Mouse (Mus musculus) hindbrain, postnatal 0 days (tissue): Measurements from ENCODE around the gene Trmt61a. TPM values are rescaled to one million over a fixed set of nuclear protein-coding genes. Genes with fewer than 3 reads are reported as not detected.

ENCODE experiments used
- ATAC-seq: fragments of 200-750 bp; cut with Nextera tagmentation; 2 replicates; pipeline ENCODE4 v1.8.0; 2017; ENCODE audit warnings: mild to moderate bottlenecking, moderate TSS enrichment, moderate library complexity
- DNase-seq: peaks from one replicate; pipeline ENCODE4 v3.0.0-alpha.2; 2015; ENCODE audit warnings: low spot score
- H3K27ac ChIP-seq: fragments of 300-500 bp; sonication (generic); 2 replicates; pipeline ENCODE4 v1.5.1; 2014; ENCODE audit warnings: mild to moderate bottlenecking
- H3K27me3 ChIP-seq: fragments of 300-500 bp; sonication (generic); 2 replicates; pipeline ENCODE4 v1.6.1; 2014; ENCODE audit warnings: low read length, mixed read lengths; ENCODE audit not compliant: insufficient read depth
- H3K36me3 ChIP-seq: fragments of 300-500 bp; sonication (generic); 2 replicates; pipeline ENCODE4 v1.6.1; 2014; ENCODE audit warnings: low read length, mixed read lengths; ENCODE audit not compliant: insufficient read depth
- H3K4me1 ChIP-seq: fragments of 300-500 bp; sonication (generic); 2 replicates; pipeline ENCODE4 v1.6.1; 2014; ENCODE audit warnings: antibody characterized with exemption, low read length, mixed read lengths; ENCODE audit not compliant: insufficient read depth
- H3K4me2 ChIP-seq: fragments of 300-500 bp; sonication (generic); 2 replicates; pipeline ENCODE4 v1.6.1; 2014; ENCODE audit warnings: low read depth, mild to moderate bottlenecking, low read length, moderate library complexity, mixed read lengths
- H3K4me3 ChIP-seq: fragments of 300-500 bp; sonication (generic); 2 replicates; pipeline ENCODE4 v1.5.1; 2014; ENCODE audit warnings: low read length
- H3K9ac ChIP-seq: fragments of 300-500 bp; sonication (generic); replicated peaks from 2 replicates; pipeline ENCODE4 v1.6.1; 2014; ENCODE audit warnings: mild to moderate bottlenecking, low read length, moderate library complexity, mixed read lengths
- H3K9me3 ChIP-seq: fragments of 300-500 bp; sonication (generic); 2 replicates; pipeline ENCODE4 v1.6.1; 2016; ENCODE audit warnings: low read length, mixed read lengths
- CTCF ChIP-seq: IDR thresholded peaks from 2 replicates; pipeline ENCODE4 v1.5.1; 2016; ENCODE audit warnings: antibody characterized with exemption, control low read depth, low read depth
- WGBS: fragments of 180-500 bp; shearing (Covaris S2); extraction: QIAGEN DNeasy Blood & Tissue Kit; methylation state at CpG from one replicate; pipeline ENCODE4 v1.1.7; 2014; 5-methylcytosine and 5-hydroxymethylcytosine counted together
- polyA plus RNA-seq: library from polyadenylated mRNA; unstranded; fragments of >200 nt; fragmentation: Nextera tagmentation; extraction: Ambion mirVana; gene quantifications from 2 replicates; pipeline ENCODE4 v1.2.1, GENCODE M21; 2015
- total RNA-seq: library from RNA; depleted of rRNA; stranded (reverse); fragments of >200 nt; gene quantifications from 2 replicates; pipeline ENCODE4 v1.2.3, GENCODE M21; 2014

The Trmt61a gene
- total and polyA plus RNA-seq, 2 experiments from 2014 or later = 9.2 to 29.7 TPM

DNA sequence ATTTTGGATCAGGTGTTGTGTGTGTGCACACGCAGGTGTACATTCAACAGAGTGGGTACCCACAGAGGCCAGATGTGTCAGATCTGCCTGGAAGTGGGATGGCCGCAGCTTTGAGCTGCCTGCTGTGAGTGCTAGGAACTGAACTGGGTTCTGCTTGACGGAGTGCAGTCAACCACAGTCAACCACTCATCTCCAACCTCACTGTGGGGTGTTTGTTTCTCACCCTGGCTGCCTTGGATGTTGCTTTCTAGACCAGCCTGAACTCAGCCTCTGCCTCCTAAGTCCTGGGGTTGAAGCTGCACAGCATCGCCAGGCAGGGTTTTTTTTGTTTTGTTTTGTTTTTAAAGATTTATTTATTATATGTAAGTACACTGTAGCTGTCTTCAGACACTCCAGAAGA is 42.3 kb downstream of the Trmt61a start:
- Histone ChIP-seq H3K4me2 (no peak overlapping the region), H3K27me3 (no peaks in the 10 kb centered on the region), H3K27ac (no peak overlapping the region), H3K36me3 (0 out of 2 replicates have a peak, but pooled peaks cover 3% of the 10 kb centered on the region), H3K4me1 (peaks cover 4% of the 10 kb centered on the region; the same call in 1 of the 2 replicates), H3K9me3 (no peaks in the 10 kb centered on the region), H3K4me3 (no peak overlapping the region), H3K9ac (no peak overlapping the region)
- DNase-seq (no peak), ATAC-seq (no peak)
- no peak for TF ChIP-seq CTCF
- WGBS = 84% methylated on average over 4 of the region's 4 CpGs

DNA sequence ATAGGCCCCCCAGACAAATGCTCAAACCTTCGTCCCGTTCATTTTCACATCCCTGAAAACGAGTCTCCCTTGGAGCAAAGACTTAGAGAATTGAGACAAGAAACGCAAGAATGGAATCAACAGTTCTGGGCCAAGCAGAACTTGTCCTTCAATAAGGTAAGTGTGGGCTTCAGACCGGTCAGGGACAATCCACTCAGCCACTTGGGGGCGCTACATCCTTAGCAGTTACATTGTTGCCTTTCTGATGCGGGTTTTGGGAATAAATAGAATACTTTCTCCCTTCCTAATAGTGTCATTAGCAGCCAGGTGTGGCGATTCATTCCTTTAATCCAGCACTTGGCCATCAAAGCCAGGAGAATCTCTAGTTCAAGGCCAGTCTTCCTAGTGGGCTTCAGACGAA is 44.7 kb downstream of the Trmt61a start:
- ATAC-seq (no peak), DNase-seq (peak; percentile 65)
- H3K27me3 ChIP-seq = no peaks in the 10 kb centered on the region
- no peak overlapping the region for H3K9ac ChIP-seq
- peaks cover 11% of the 10 kb centered on the region; the same call in 1 of the 2 replicates for H3K4me1 ChIP-seq
- no peak overlapping the region for H3K4me2 ChIP-seq
- TF ChIP-seq CTCF = peak; percentile 67
- no peak overlapping the region for H3K27ac ChIP-seq
- no peak overlapping the region for H3K4me3 ChIP-seq
- 0 out of 2 replicates have a peak, but pooled peaks cover 3% of the 10 kb centered on the region for H3K36me3 ChIP-seq
- WGBS = 73% methylated on average over 9 of the region's 9 CpGs
- no peaks in the 10 kb centered on the region for H3K9me3 ChIP-seq

DNA sequence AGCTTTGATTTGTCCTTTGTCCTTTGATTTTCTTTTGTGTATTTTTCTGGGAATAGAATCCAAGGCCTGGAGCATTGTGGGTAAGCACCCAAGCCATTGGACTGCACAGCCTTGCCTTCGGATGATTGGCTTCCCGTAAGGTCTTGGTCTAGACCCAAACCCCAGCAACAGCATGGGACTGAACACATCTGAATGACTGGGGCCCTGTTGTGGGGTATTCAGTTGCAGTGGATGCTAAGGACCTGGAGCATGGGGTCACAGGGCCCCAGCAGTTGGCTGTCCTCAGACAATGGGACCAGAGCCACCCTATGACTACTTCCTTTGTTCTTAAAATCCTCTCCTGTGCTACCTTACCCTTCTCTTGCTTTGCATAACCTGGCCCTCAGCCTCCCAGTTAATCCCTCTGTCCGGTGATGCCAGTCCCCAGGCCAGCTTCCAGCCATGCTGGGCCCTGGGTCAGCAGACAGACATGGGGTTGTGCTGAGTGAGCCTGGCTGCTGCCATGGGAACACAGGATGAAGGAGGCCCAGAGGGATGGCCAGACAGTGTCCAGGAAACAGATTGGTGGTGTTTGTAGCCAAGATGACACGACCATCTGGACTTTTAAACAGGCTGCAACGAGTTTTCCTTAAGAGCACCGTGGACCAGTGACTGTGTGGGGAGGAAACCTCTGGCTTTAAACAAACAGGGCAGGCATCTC is 46.9 kb downstream of the Trmt61a start:
- WGBS = 20% methylated on average over 6 of the region's 6 CpGs
- peak; percentile 89 for ATAC-seq
- no peaks in the 10 kb centered on the region for H3K27me3 ChIP-seq
- H3K4me3 ChIP-seq = no peak overlapping the region
- peaks cover 11% of the 10 kb centered on the region; the same call in 1 of the 2 replicates for H3K36me3 ChIP-seq
- H3K9ac ChIP-seq = no peak overlapping the region
- TF ChIP-seq CTCF = no peak
- peak overlapping the region; percentile 74 for H3K27ac ChIP-seq
- 0 out of 2 replicates have a peak, but pooled peaks cover 7% of the 10 kb centered on the region for H3K4me1 ChIP-seq
- H3K9me3 ChIP-seq = no peaks in the 10 kb centered on the region
- DNase-seq = peak; percentile 78
- H3K4me2 ChIP-seq = no peak overlapping the region

DNA sequence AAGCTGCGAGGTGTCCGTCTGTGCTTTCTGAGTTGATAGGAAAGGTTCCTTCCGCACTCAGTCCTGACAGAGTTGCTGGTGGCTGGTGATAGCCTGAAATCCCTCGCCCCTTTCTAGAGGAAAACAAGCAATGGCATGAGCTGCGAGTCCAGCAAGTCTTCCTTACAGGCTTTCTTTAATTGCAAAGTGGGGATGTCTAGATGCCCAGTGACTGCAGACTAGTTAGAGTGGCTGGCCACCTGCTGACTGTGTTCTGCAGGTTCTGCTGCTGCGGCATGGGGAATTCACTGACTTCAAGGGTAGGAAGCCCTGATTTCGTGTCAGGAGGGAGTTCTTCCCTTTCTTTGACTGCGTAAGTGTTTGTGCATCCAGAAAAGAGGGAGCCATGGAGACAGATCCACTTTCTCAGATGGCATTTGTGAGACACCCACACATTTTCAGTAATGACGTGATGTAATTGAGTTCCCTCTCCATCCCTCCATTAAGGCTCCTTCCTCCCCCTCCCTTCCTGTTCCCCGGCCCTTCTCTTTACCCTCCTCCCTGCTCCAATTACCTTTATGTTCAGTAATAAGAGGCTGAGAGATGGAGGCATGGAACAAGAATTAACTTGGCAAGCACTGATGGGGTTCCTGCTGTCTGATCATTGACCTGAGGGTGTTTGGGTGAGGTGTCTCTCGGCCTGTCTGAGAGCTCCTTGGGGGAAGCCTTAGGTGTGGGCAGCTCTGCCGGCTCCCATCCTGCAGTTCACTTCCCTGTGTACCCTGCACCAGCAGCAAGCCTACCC is 47.6 kb downstream of the Trmt61a start:
- Histone ChIP-seq H3K36me3 (peaks cover 11% of the 10 kb centered on the region; the same call in 1 of the 2 replicates), H3K4me1 (0 out of 2 replicates have a peak, but pooled peaks cover 7% of the 10 kb centered on the region), H3K4me3 (no peak overlapping the region), H3K9ac (no peak overlapping the region), H3K9me3 (no peaks in the 10 kb centered on the region), H3K4me2 (no peak overlapping the region), H3K27ac (peak overlapping the region; percentile 74), H3K27me3 (no peaks in the 10 kb centered on the region)
- TF ChIP-seq CTCF = 0 out of 2 replicates have a peak, but pooled peaks have one; percentile 11
- WGBS = 52% methylated on average over 12 of the region's 12 CpGs
- DNase-seq = no peak
- ATAC-seq = no peak

DNA sequence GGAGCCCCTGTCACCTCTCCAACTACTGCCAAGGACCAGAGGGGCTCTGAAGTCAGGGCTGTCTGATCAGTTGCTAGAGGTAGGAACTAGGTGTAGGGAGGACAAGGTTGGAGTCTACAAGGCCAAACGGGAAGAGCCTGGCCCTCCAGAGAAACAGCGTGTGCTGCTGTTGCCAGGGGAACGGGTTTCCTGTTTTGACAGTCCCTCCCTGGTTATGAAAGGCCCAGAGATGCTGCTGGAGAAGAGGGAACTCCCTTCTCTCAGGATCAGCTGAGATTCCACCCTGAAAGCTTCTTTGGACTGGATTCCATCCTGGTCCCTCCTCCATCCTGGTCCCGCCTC is 48.2 kb downstream of the Trmt61a start:
- Histone ChIP-seq H3K27me3 (no peaks in the 10 kb centered on the region), H3K36me3 (peaks cover 11% of the 10 kb centered on the region; the same call in 1 of the 2 replicates), H3K27ac (peak overlapping the region; percentile 74), H3K4me3 (no peak overlapping the region), H3K9ac (no peak overlapping the region), H3K4me2 (no peak overlapping the region), H3K9me3 (no peaks in the 10 kb centered on the region), H3K4me1 (0 out of 2 replicates have a peak, but pooled peaks cover 7% of the 10 kb centered on the region)
- DNase-seq (no peak), ATAC-seq (no peak)
- 49% methylated on average over 4 of the region's 4 CpGs for WGBS
- no peak for TF ChIP-seq CTCF

DNA sequence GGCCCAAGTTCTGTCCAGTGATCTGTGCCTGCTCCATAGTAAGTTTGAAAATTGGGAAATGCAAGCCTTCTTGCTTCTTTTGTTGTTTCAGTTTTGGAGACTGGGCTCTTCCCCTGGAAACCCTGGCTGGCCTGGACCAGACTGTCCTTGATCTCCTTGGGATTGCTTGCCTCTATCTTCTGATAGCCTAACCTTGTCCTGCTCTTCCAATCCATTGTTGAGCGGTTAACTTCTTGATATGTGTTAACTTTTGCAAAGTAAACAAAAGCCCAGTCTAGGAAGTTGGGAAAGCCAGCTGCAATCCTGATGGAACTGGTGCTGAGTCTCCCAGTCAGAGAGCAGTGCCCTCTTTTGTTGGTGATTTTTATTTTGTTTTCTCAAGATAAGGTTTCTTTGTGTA is 50.1 kb downstream of the Trmt61a start:
- H3K9me3 ChIP-seq = no peaks in the 10 kb centered on the region
- H3K27me3 ChIP-seq = no peaks in the 10 kb centered on the region
- DNase-seq (no peak), ATAC-seq (no peak)
- no peak overlapping the region for H3K9ac ChIP-seq
- H3K4me3 ChIP-seq = no peak overlapping the region
- H3K36me3 ChIP-seq = peaks cover 11% of the 10 kb centered on the region; the same call in 1 of the 2 replicates
- no peak overlapping the region for H3K4me2 ChIP-seq
- 97% methylated on average over 1 of the region's 1 CpGs for WGBS
- no peak for TF ChIP-seq CTCF
- no peak overlapping the region for H3K27ac ChIP-seq
- 0 out of 2 replicates have a peak, but pooled peaks cover 9% of the 10 kb centered on the region for H3K4me1 ChIP-seq
